Mouse (Mus musculus): ENCODE results near the gene Rps8. TPM values are rescaled to one million over a fixed set of nuclear protein-coding genes. Genes with fewer than 3 reads are reported as not detected.
A peak's percentile ranks its signal among the peaks of the same experiment; 100 is the strongest.
"Not testable (repeated sequence)": the region's sequence is repeated elsewhere in the genome, so short reads cannot be mapped to it uniquely, and the experiment has no call there.

The Rps8 gene
- polyA plus RNA-seq (2015; fragmentation: Nextera tagmentation; extraction: Ambion mirVana): 968 and 983 TPM in 2 replicates

DNA sequence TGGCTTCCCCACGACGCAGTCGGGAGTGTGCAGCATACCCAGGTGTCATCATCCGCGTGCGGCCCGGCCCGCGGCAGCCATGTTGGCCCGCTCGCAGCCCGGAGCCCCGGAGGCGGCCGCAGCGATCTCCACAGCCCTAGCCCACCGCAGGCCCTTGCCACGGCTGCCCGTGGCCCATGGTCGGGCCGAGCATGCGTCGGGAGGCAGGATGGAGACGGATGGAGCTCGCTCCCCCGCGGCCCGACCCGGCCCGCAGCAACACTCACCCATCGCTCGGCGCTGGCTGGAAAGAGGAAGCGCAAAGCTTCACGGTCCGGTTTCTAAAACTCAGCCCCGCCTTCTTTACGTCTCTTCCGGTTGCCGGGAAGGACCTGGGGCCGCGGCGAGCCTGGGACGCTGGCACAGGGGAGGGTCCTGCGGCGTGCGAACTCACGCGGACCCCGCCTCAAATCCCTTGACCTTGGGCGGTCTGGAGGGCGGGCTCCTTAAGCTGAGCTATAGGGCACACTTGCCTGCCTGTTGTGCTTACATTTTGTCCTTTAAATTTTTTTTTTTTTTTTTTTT, at the start of gene Rps8:
Gene Rps8 (minus strand): TSS at position 452 of the 564 bp plus-strand sequence.
- Histone ChIP-seq H3K4me2 (peak within 1 kb of the TSS; percentile 64), H3K9me3 (no peaks in the 10 kb centered on the region), H3K4me1 (peaks cover 20% of the 10 kb centered on the region; the same call in 1 of the 2 replicates), H3K4me3 (replicated peaks) (peak within 1 kb of the TSS; percentile 93), H3K36me3 (peaks cover 33% of the 10 kb centered on the region), H3K9ac (peak within 1 kb of the TSS; percentile 100), H3K27me3 (replicated peaks) (no peaks in the 10 kb centered on the region), H3K27ac (peak within 1 kb of the TSS; percentile 94)
- peak; percentile 85 for ATAC-seq (ENCODE audit: insufficient read depth, low FRiP score, low read depth)
- WGBS: under 1% methylated on average over 52 of the region's 52 CpGs

DNA sequence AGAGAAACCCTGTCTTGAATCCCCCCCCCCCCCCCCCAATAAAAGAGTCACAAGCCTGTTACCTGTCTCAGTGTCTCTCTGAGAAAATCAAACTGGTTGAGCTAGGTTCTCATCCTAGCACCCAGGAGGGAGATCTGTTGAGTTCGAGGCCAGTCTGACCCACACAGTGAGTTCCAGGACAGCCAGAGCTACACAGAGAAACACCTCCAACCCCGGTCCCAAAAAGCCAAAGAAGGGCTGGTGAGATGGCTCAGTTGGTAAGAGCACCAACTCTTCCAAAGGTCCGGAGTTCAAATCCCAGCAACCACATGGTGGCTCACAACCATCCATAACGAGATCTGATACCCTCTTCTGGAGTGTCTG, 46.9 kb upstream of the Rps8 start:
- Histone ChIP-seq H3K9ac (no peak overlapping the region), H3K9me3 (no peaks in the 10 kb centered on the region), H3K4me3 (replicated peaks) (no peak overlapping the region), H3K27me3 (replicated peaks) (no peaks in the 10 kb centered on the region), H3K27ac (peak overlapping the region; percentile 79; the same call in 1 of the 2 replicates), H3K4me2 (no peak overlapping the region), H3K4me1 (no peaks in the 10 kb centered on the region; the same call in 1 of the 2 replicates), H3K36me3 (no peaks in the 10 kb centered on the region)
- WGBS: 58% methylated on average over 4 of the region's 4 CpGs
- peak; percentile 20; the same call in 1 of the 2 replicates for ATAC-seq (ENCODE audit: insufficient read depth, low FRiP score, low read depth)

DNA sequence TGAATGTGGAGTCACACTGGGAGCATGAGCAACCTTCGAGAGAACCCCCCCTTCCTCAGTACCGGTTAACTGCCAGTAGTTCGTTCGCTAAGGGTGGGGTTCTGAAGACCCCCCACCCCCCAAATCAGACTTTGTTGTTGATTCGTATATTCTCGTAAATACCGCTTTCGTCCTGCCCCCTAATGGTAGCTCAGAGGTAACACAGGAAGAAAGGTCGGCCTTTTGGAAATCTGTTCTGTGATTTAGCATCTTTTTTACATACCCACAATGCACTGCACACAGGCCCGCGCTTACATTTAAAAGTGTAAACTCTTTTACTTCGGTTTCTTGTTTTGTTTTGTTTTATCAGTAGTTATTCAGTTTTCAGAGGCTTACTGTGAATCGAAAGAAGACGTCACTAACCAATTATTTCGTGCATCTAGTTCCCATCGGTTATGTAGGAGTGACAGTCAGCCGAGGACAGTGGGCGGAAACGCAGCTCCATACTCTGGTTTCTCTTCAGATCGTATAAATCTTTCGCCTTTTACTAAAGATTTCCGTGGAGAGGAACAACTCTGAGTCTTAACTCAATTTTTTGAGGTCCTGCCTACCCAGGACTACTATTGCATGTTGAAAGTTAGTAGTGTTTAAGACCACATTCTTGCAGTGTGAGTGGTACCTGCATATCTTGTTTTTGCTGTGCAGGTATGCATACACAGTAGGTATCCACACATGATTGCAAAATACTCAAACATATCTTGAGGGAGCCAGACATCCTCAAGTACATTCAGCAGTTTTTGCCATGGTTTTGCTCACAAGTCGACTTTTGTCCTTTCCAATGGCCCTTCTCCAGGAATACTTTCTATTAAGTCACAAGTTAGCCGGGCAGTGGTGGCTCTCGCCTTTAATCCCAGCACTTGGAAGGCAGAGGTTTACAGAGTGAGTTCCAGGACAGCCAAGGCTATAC, 46.3 kb upstream of the Rps8 start:
- no peak overlapping the region for H3K9ac ChIP-seq
- H3K27ac ChIP-seq: peak overlapping the region; percentile 79
- H3K4me3 ChIP-seq (replicated peaks): peak overlapping the region; percentile 32
- no peaks in the 10 kb centered on the region; the same call in 1 of the 2 replicates for H3K4me1 ChIP-seq
- no peaks in the 10 kb centered on the region for H3K36me3 ChIP-seq
- no peaks in the 10 kb centered on the region for H3K27me3 ChIP-seq (replicated peaks)
- WGBS: 1% methylated on average over 25 of the region's 25 CpGs
- H3K4me2 ChIP-seq: peak overlapping the region; percentile 52
- ATAC-seq (ENCODE audit: insufficient read depth, low FRiP score, low read depth): peak; percentile 90
- no peaks in the 10 kb centered on the region for H3K9me3 ChIP-seq

DNA sequence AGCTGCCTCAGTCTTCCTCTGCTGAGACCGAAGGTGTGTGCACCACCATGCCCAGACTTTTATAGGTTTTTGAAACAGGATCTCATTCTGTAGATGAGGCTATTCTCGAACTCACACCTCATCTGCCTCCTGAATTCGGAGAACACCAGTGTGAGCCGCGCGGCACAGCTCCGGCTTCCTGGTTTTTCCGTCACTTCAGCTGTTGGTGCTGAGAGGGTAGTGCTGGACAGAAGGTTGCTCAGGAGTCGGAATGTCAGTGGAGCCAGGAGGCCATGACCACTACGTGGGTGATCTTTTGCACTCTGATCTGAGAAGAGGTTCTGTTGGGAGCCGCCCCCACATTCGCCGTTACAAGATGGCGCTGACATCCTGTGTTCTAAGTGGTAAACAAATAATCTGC, 35.8 kb upstream of the Rps8 start:
- no peak overlapping the region for H3K27ac ChIP-seq
- no peak overlapping the region for H3K4me2 ChIP-seq
- H3K36me3 ChIP-seq: no peaks in the 10 kb centered on the region
- H3K9ac ChIP-seq: no peak overlapping the region
- WGBS: 92% methylated on average over 14 of the region's 14 CpGs
- no peaks in the 10 kb centered on the region for H3K9me3 ChIP-seq
- H3K27me3 ChIP-seq (replicated peaks): no peaks in the 10 kb centered on the region
- ATAC-seq (ENCODE audit: insufficient read depth, low FRiP score, low read depth): no peak
- no peak overlapping the region for H3K4me3 ChIP-seq (replicated peaks)
- no peaks in the 10 kb centered on the region; the same call in 1 of the 2 replicates for H3K4me1 ChIP-seq

DNA sequence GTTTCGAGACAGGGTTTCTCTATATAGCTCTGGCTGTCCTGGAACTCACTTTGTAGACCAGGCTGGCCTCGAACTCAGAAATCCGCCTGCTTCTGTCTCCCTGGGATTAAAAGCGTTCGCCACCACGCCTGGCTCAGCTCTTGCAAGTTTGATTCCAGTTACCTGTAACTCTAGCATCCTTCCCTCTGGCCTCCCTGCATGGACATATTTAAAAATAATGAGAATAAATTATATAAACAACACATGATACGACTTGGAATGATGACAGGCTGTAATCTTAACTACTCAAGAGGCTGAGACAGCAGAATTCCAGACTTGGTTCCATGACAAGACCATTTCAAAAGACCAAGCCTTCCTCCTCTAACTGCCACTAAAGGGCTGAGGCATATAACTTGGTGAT, 34.6 kb upstream of the Rps8 start:
- no peak overlapping the region for H3K4me2 ChIP-seq
- WGBS: 66% methylated on average over 7 of the region's 7 CpGs
- H3K9me3 ChIP-seq: no peaks in the 10 kb centered on the region
- H3K9ac ChIP-seq: no peak overlapping the region; the same call in 1 of the 2 replicates
- no peaks in the 10 kb centered on the region; the same call in 1 of the 2 replicates for H3K4me1 ChIP-seq
- peak overlapping the region; percentile 87 for H3K27ac ChIP-seq
- no peak for ATAC-seq (ENCODE audit: insufficient read depth, low FRiP score, low read depth)
- no peaks in the 10 kb centered on the region for H3K36me3 ChIP-seq
- H3K27me3 ChIP-seq (replicated peaks): no peaks in the 10 kb centered on the region
- no peak overlapping the region for H3K4me3 ChIP-seq (replicated peaks)

DNA sequence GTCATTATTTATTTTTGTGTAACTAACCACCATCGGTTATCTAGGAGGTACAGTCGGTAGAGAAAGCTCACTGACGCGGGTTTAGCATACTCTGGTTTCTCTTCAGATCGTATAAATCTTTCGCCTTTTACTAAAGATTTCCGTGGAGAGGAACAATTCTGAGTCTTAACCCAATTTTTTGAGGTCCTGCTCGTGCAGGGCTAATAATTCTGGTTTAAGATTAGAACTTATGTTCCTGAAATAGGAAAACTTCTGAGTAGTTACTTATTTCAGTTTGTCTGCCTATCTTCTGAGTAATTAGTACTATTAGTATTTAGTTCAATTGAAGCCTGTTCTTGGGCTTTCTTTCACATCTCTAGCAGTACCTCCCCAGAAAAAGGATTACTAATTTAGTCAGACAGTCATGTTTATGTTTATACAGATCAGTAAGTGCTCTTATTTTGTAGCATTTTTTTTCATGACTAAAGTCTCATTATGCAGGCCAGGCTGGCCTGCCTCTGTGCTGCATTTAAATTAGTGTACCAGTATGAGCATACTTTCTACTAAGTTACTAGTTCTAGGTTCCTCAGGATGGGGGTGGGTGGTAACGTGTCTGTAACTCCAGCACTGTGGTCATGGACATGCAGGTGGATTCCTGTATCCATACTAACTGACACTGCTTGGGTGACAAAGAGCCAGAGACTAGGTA, 34.0 kb upstream of the Rps8 start:
- Histone ChIP-seq H3K4me1 (no peaks in the 10 kb centered on the region; the same call in 1 of the 2 replicates), H3K9me3 (no peaks in the 10 kb centered on the region), H3K27ac (peak overlapping the region; percentile 87), H3K27me3 (replicated peaks) (no peaks in the 10 kb centered on the region), H3K36me3 (no peaks in the 10 kb centered on the region), H3K4me2 (peak overlapping the region; percentile 56), H3K9ac (peak overlapping the region; percentile 29; the same call in 1 of the 2 replicates), H3K4me3 (replicated peaks) (peak overlapping the region; percentile 40)
- 1% methylated on average over 9 of the region's 9 CpGs for WGBS
- peak; percentile 88 for ATAC-seq (ENCODE audit: insufficient read depth, low FRiP score, low read depth)

DNA sequence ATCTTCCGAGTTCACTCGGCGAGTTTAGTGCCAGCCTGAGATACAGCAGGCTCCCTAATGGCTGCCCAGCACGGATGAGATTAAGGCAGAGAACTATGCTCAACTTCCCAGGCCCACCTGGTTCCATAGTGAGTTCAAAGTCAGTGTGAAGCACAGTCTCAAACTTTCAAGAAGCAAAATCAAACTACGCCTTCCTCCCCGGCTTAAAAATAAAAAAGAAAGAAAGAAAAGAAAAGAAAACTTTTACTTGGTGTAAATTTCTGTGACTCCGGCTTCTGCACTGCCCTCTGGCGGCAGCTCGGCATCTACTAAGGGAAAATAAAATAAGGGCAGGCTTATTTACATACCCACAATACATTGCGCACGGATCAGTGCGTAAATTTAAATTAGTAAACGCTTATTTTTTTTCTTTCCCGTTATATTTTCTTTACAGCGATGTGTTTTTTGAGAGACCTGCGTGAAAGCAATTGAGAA, 33.4 kb upstream of the Rps8 start:
- Histone ChIP-seq H3K4me2 (peak overlapping the region; percentile 56), H3K4me1 (no peaks in the 10 kb centered on the region; the same call in 1 of the 2 replicates), H3K4me3 (replicated peaks) (peak overlapping the region; percentile 40), H3K27me3 (replicated peaks) (no peaks in the 10 kb centered on the region), H3K9me3 (no peaks in the 10 kb centered on the region), H3K36me3 (no peaks in the 10 kb centered on the region), H3K27ac (peak overlapping the region; percentile 87), H3K9ac (peak overlapping the region; percentile 32; the same call in 1 of the 2 replicates)
- peak; percentile 72; the same call in 1 of the 2 replicates for ATAC-seq (ENCODE audit: insufficient read depth, low FRiP score, low read depth)
- under 1% methylated on average over 16 of the region's 16 CpGs for WGBS

DNA sequence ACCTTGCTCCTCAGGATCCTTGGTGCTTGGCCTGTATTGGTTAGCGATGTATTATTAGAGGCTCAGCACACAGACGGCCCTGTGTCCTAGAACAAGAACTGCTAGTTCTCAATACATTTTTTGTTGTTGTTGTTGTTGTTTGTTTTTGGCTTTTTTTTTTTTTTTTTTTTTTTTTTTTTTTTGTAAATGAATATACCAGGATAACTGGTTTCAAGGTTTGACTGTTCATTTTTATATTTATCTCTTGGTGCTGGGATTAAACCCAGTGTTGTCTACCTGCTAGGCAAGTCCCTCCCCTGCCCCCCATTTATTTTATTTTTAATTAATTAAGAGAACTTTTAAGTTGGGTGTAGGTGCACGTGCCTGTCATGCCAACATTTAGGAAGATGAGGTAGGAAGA, 32.9 kb upstream of the Rps8 start:
- H3K27me3 ChIP-seq (replicated peaks): no peaks in the 10 kb centered on the region
- no peak for ATAC-seq (ENCODE audit: insufficient read depth, low FRiP score, low read depth)
- H3K4me2 ChIP-seq: peak overlapping the region; percentile 56
- no peaks in the 10 kb centered on the region for H3K9me3 ChIP-seq
- WGBS: 50% methylated on average over 3 of the region's 3 CpGs
- peak overlapping the region; percentile 87 for H3K27ac ChIP-seq
- no peaks in the 10 kb centered on the region; the same call in 1 of the 2 replicates for H3K4me1 ChIP-seq
- no peaks in the 10 kb centered on the region for H3K36me3 ChIP-seq
- peak overlapping the region; percentile 40 for H3K4me3 ChIP-seq (replicated peaks)
- H3K9ac ChIP-seq: peak overlapping the region; percentile 32; the same call in 1 of the 2 replicates

DNA sequence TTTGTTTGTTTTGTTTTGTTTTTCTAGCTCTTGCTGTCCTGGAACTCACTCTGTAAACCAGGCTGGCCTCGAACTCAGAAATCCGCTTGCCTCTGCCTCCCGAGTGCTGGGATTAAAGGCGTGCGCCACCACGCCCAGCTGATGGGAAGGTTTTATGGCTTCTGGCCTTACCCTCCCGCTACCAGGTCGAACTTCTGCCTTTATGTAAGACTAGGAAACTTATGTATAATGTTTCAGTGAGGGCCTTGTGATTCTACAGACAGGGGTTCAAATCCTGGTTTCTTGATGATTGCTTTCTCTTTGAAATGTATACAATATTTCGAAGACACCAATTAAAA, 26.7 kb upstream of the Rps8 start:
- WGBS: 9% methylated on average over 9 of the region's 9 CpGs
- not testable (repeated sequence) for H3K4me1 ChIP-seq; H3K27me3 ChIP-seq (replicated peaks); H3K9me3 ChIP-seq; H3K9ac ChIP-seq
- Histone ChIP-seq H3K4me3 (replicated peaks) (peak overlapping the region; percentile 74), H3K27ac (peak overlapping the region; percentile 54; the same call in 1 of the 2 replicates), H3K36me3 (peaks cover 15% of the 10 kb centered on the region; the same call in 1 of the 2 replicates), H3K4me2 (peak overlapping the region; percentile 92)
- peak; percentile 35 for ATAC-seq (ENCODE audit: insufficient read depth, low FRiP score, low read depth)

DNA sequence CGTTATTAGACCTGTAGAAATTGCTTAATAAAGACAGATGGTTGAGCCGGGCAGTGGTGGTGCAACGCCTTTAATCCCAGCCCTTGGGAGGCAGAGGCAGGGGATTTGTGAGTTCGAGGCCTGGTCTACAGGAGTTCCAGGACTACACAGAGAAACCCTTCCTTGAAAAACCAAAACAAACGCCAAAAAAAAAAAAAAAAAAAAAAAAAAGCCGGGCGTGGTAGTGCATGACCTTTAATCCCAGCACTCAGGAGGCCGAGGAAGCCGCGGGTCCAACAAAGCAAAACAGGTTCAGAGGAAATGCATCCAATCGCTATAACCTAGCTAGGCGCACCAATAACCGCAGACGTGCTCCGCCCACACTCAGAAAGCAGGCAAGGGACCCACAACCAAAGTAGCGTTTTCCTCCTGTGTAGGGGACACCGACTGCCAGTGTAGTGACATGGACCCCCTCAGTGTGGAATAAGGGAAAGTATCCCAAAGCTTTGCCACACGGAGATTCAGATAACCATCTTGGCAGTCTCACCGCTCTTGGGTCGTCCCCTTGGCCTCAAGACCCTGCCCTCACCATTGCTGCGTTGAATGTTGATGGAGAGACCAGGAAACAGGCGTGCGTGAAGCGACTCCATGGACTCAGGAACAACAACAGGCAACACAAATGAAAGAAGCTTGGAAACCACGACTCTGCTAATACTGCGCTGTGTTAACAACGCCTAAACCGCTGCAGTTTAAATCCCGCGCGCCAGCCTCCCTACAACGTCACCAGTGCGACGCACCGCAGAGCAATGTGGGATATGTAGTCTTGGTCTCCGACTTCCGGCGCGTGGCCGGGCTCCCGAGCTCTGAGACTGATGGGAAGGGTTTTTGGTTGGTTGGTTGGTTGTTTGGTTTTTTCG, 26.1 kb upstream of the Rps8 start, which contains the start of gene Kif2c:
Gene Kif2c (minus strand): TSS at position 777 of the 896 bp plus-strand sequence.
- Histone ChIP-seq H3K27me3 (replicated peaks) (no peaks in the 10 kb centered on the region), H3K9ac (peak within 1 kb of the TSS; percentile 37; the same call in 1 of the 2 replicates), H3K36me3 (peaks cover 20% of the 10 kb centered on the region), H3K4me3 (replicated peaks) (peak within 1 kb of the TSS; percentile 74), H3K4me2 (peak within 1 kb of the TSS; percentile 92), H3K9me3 (no peaks in the 10 kb centered on the region), H3K4me1 (peaks cover 8% of the 10 kb centered on the region; the same call in 1 of the 2 replicates), H3K27ac (peak within 1 kb of the TSS; percentile 73)
- under 1% methylated on average over 42 of the region's 42 CpGs for WGBS
- ATAC-seq (ENCODE audit: insufficient read depth, low FRiP score, low read depth): peak; percentile 95

Measured in stomach, embryonic 15.5 days (tissue).